Mouse (Mus musculus): ENCODE measurements around the gene AA792892. TPM values are rescaled to one million over a fixed set of nuclear protein-coding genes. Genes with fewer than 3 reads are reported as not detected.

AA792892 gene
- not detected for polyA plus RNA-seq (2017; shearing (Covaris generic))

DNA sequence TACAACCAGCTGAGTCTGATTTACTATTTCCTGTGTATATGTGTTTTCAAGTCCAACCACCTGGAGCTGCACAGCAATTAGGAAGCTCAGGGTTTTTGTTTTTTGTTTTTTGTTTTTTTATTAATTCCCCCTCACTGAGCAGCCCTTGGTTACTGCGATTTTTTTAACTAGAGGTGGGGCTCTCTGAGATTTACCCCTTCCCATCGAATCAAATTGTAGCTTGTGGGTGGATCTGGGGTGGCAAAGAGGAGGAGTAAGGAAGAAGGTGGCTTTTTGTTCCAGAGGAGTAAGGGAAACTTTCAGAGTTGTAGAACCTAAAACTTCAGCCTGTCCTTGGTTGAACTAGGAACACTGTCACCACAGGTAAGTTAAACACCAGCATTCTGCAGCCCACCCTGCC, at the start of gene AA792892:
Gene AA792892, plus strand, starts transcription at position 301 of the 400 bp plus-strand sequence.

GRCm38 (mm10) chr5:94306696-94307095, 32.9 kb upstream of the AA792892 start, which contains the start of gene A430089I19Rik:
TSS of gene A430089I19Rik (minus strand) at chr5:94306796.

GRCm38 (mm10) chr5:94314135-94314534, 25.4 kb upstream of the AA792892 start, which contains the start of gene Gm6502:
TSS of gene Gm6502 (plus strand) at chr5:94314435.

Other genes with a start within 250 kb of the AA792892 start
- gene Gm3106, start 121.7 kb upstream of the AA792892 start, polyA plus RNA-seq (2017; shearing (Covaris generic)): not detected
- not detected for gene A430089I19Rik, start 33.0 kb upstream of the AA792892 start, polyA plus RNA-seq (2017; shearing (Covaris generic))
- gene Gm6502, start 25.3 kb upstream of the AA792892 start, polyA plus RNA-seq (2017; shearing (Covaris generic)): not detected
- not detected for gene Gm7682, start 106.0 kb downstream of the AA792892 start, polyA plus RNA-seq (2017; shearing (Covaris generic))
- gene Gm3139, start 186.5 kb downstream of the AA792892 start, polyA plus RNA-seq (2017; shearing (Covaris generic)): not detected

All from inflammation-experienced regulatory T-cells, adult 16 weeks (primary cell).